Mouse (Mus musculus): ENCODE measurements around the gene Gm20696.

Gene Gm20696

GRCm38 (mm10) chr6:99485217-99485883, 181.2 kb downstream of the Gm20696 start:
- ATAC-seq (ENCODE audit: low TSS enrichment): peak; percentile 79

- ATAC-seq (ENCODE audit: low TSS enrichment): no peak
Observed at GRCm38 (mm10) chr6:99484884-99485216, 181.7 kb downstream of the Gm20696 start.

GRCm38 (mm10) chr6:99484197-99484725, 182.3 kb downstream of the Gm20696 start:
- no peak for ATAC-seq (ENCODE audit: low TSS enrichment)

- ATAC-seq (ENCODE audit: low TSS enrichment): no peak
Observed at GRCm38 (mm10) chr6:99483556-99483955, 183.0 kb downstream of the Gm20696 start.

- no peak for ATAC-seq (ENCODE audit: low TSS enrichment)
Observed at GRCm38 (mm10) chr6:99481568-99481967, 185.0 kb downstream of the Gm20696 start.

GRCm38 (mm10) chr6:99478873-99479650, 187.5 kb downstream of the Gm20696 start:
- no peak for ATAC-seq (ENCODE audit: low TSS enrichment)

- no peak for ATAC-seq (ENCODE audit: low TSS enrichment)
Observed at GRCm38 (mm10) chr6:99475040-99475439, 191.6 kb downstream of the Gm20696 start.

- peak; percentile 38 for ATAC-seq (ENCODE audit: low TSS enrichment)
Observed at GRCm38 (mm10) chr6:99470906-99471305, 195.7 kb downstream of the Gm20696 start.

GRCm38 (mm10) chr6:99469134-99469834, 197.3 kb downstream of the Gm20696 start:
- ATAC-seq (ENCODE audit: low TSS enrichment): no peak

GRCm38 (mm10) chr6:99467831-99468230, 198.8 kb downstream of the Gm20696 start:
- no peak for ATAC-seq (ENCODE audit: low TSS enrichment)

- ATAC-seq (ENCODE audit: low TSS enrichment): no peak
Observed at GRCm38 (mm10) chr6:99467109-99467508, 199.5 kb downstream of the Gm20696 start.

GRCm38 (mm10) chr6:99466354-99466753, 200.2 kb downstream of the Gm20696 start:
- peak; percentile 90 for ATAC-seq (ENCODE audit: low TSS enrichment)

- ATAC-seq (ENCODE audit: low TSS enrichment): no peak
Observed at GRCm38 (mm10) chr6:99464449-99464848, 202.1 kb downstream of the Gm20696 start.

GRCm38 (mm10) chr6:99463906-99464305, 202.7 kb downstream of the Gm20696 start:
- no peak for ATAC-seq (ENCODE audit: low TSS enrichment)

GRCm38 (mm10) chr6:99458775-99459174, 207.8 kb downstream of the Gm20696 start:
- no peak for ATAC-seq (ENCODE audit: low TSS enrichment)

GRCm38 (mm10) chr6:99453763-99454520, 212.7 kb downstream of the Gm20696 start:
- no peak for ATAC-seq (ENCODE audit: low TSS enrichment)

- ATAC-seq (ENCODE audit: low TSS enrichment): peak; percentile 73
Observed at GRCm38 (mm10) chr6:99452638-99453185, 213.9 kb downstream of the Gm20696 start.

- no peak for ATAC-seq (ENCODE audit: low TSS enrichment)
Observed at GRCm38 (mm10) chr6:99451479-99451878, 215.1 kb downstream of the Gm20696 start.

- ATAC-seq (ENCODE audit: low TSS enrichment): peak; percentile 80
Observed at GRCm38 (mm10) chr6:99447447-99447846, 219.2 kb downstream of the Gm20696 start.

- peak; percentile 28; the same call in 1 of the 2 replicates for ATAC-seq (ENCODE audit: low TSS enrichment)
Observed at GRCm38 (mm10) chr6:99446801-99447415, 219.7 kb downstream of the Gm20696 start.

- peak; percentile 31 for ATAC-seq (ENCODE audit: low TSS enrichment)
Observed at GRCm38 (mm10) chr6:99443460-99443859, 223.1 kb downstream of the Gm20696 start.
